Mouse (Mus musculus) G1E-ER4 (cell line): ENCODE results near the gene Higd2a. TPM values are rescaled to one million over a fixed set of nuclear protein-coding genes. Genes with fewer than 3 reads are reported as not detected.

Experiments used
- GATA1 ChIP-seq: IDR thresholded peaks from one replicate; pipeline ENCODE4 v1.8.0; 2012; ENCODE audit warnings: low read length, inconsistent platforms
- polyA plus RNA-seq: library from polyadenylated mRNA; stranded (reverse); fragments of >175 nt; gene quantifications from 2 replicates; pipeline ENCODE4 v1.2.3, GENCODE M21; 2012

Higd2a gene
- polyA plus RNA-seq, 1 experiment: 13.0 TPM

- TF ChIP-seq GATA1: no peak
Measured at GRCm38 (mm10) chr13:54574854-54575481, 15.0 kb upstream of the Higd2a start, which contains the start of gene Arl10. Gene Arl10, plus strand, starts transcription at chr13:54575015.

- TF ChIP-seq GATA1: no peak
Measured at GRCm38 (mm10) chr13:54575489-54575888, 14.5 kb upstream of the Higd2a start.

- TF ChIP-seq GATA1: no peak
Measured at GRCm38 (mm10) chr13:54577652-54578507, 12.1 kb upstream of the Higd2a start.

- TF ChIP-seq GATA1: no peak
Measured at GRCm38 (mm10) chr13:54581385-54581784, 8.6 kb upstream of the Higd2a start.

GRCm38 (mm10) chr13:54582126-54582525 is 7.9 kb upstream of the Higd2a start:
- no peak for TF ChIP-seq GATA1

- TF ChIP-seq GATA1: no peak
Measured at GRCm38 (mm10) chr13:54582860-54583259, 7.1 kb upstream of the Higd2a start.

- no peak for TF ChIP-seq GATA1
Measured at GRCm38 (mm10) chr13:54585831-54586230, 4.2 kb upstream of the Higd2a start.

GRCm38 (mm10) chr13:54589414-54589995 is 502 bp upstream of the Higd2a start:
- TF ChIP-seq GATA1: no peak

GRCm38 (mm10) chr13:54591776-54592356 is 1.9 kb downstream of the Higd2a start:
- no peak for TF ChIP-seq GATA1

- no peak for TF ChIP-seq GATA1
Measured at GRCm38 (mm10) chr13:54593617-54594016, 3.6 kb downstream of the Higd2a start.

- TF ChIP-seq GATA1: no peak
Measured at GRCm38 (mm10) chr13:54596107-54596690, 6.2 kb downstream of the Higd2a start.

- no peak for TF ChIP-seq GATA1
Measured at GRCm38 (mm10) chr13:54596870-54597269, 6.9 kb downstream of the Higd2a start.

- no peak for TF ChIP-seq GATA1
Measured at GRCm38 (mm10) chr13:54598622-54599143, 8.7 kb downstream of the Higd2a start.

GRCm38 (mm10) chr13:54602639-54603111 is 12.7 kb downstream of the Higd2a start:
- no peak for TF ChIP-seq GATA1

- no peak for TF ChIP-seq GATA1
Measured at GRCm38 (mm10) chr13:54603501-54603900, 13.5 kb downstream of the Higd2a start.

GRCm38 (mm10) chr13:54604221-54604620 is 14.2 kb downstream of the Higd2a start:
- no peak for TF ChIP-seq GATA1
